In the genomic region with DNA sequence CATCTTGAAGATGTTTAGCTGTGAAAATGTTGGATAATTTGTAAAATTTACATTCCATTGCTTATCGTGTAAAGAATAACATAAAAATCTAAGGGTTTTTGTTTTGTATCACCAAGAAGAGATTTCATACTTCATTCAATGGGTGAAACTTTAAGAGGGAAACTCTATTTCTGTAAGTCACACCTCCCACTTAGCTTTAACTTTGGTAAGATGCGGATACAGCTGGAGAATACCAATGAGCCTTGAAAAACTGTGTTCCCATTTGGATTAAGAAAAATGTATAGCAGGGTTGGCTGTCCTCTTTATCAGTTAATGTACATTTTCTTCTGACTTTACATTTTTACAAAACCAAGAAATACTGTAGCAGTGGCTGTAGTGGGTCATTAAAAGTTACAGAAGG, we compare ENCODE assay signal across 22 mouse cellular contexts.
"Had no signal": no experiment of that assay in that cellular context is flagged by ENCODE, and none has a peak within 500 bp of the region (broad histone marks: within the 10 kb centered on the region; RNA-seq: fewer than 3 reads in every experiment).

No protein-coding gene starts in this region.

- H3K36me3 ChIP-seq: liver, embryonic 15.5 days; lung, embryonic 15.5 days; midbrain, embryonic 12.5 days; neural tube, embryonic 13.5 days; neural tube, embryonic 15.5 days had no signal

- H3K27ac ChIP-seq: liver, embryonic 15.5 days; lung, embryonic 15.5 days; macrophage; midbrain, embryonic 12.5 days; neural tube, embryonic 13.5 days; neural tube, embryonic 15.5 days had no signal

- H3K4me3 ChIP-seq: liver, embryonic 15.5 days; lung, embryonic 15.5 days; megakaryocyte, embryonic 14.5 days; midbrain, embryonic 12.5 days; myocyte; neural tube, embryonic 13.5 days; neural tube, embryonic 15.5 days had no signal

- ATAC-seq: liver, postnatal 0 days; lung, postnatal 0 days; midbrain, embryonic 16.5 days had no signal

- H3K27me3 ChIP-seq: liver, embryonic 15.5 days; lung, embryonic 15.5 days; megakaryocyte, embryonic 14.5 days; midbrain, embryonic 12.5 days; neural tube, embryonic 13.5 days; neural tube, embryonic 15.5 days had no signal

- DNase-seq: liver, postnatal 0 days; lung, adult 2 months; lung, postnatal 14 days; lung, postnatal 36 days; midbrain, embryonic 14.5 days; retina, postnatal 1 day; right cerebral cortex, postnatal 25 days; right cerebral cortex, postnatal 4 days; spleen, adult 18-20 months; thymus, adult 2 months; thymus, postnatal 25 days; thymus, postnatal 4 days had no signal

- H3K9ac ChIP-seq: liver, embryonic 15.5 days; liver, postnatal 0 days; lung, embryonic 15.5 days; midbrain, embryonic 12.5 days; neural tube, embryonic 13.5 days; neural tube, embryonic 15.5 days had no signal

- H3K9me3 ChIP-seq: liver, embryonic 15.5 days; lung, embryonic 15.5 days; megakaryocyte, embryonic 14.5 days; midbrain, embryonic 12.5 days; neural tube, embryonic 13.5 days; neural tube, embryonic 15.5 days had no signal

- H3K4me1 ChIP-seq: liver, embryonic 15.5 days; lung, embryonic 15.5 days; megakaryocyte, embryonic 14.5 days; midbrain, embryonic 12.5 days; neural tube, embryonic 13.5 days; neural tube, embryonic 15.5 days had no signal

- H3K4me2 ChIP-seq: liver, embryonic 15.5 days; lung, embryonic 15.5 days; midbrain, embryonic 12.5 days; neural tube, embryonic 13.5 days; neural tube, embryonic 15.5 days had no signal
